Mouse (Mus musculus) MEL (cell line): Measurements from ENCODE around the gene Camta2. TPM values are rescaled to one million over a fixed set of nuclear protein-coding genes. Genes with fewer than 3 reads are reported as not detected.

ENCODE experiments used
- DNase-seq: peaks from one replicate; pipeline ENCODE4 v3.0.0; 2011; ENCODE audit warnings: low read depth, low spot score
- H3K27ac ChIP-seq: 2 replicates; pipeline ENCODE4 v1.5.1; 2012; ENCODE audit warnings: low read depth, mild to moderate bottlenecking, control low read depth, low read length, moderate library complexity; ENCODE audit not compliant: control insufficient read depth
- H3K27me3 ChIP-seq, 2 experiments: fragments of 150-350 bp in 1 of 2; sonication (generic) in 1 of 2; 2 replicates each; pipeline ENCODE4 v1.6.1; 2012; ENCODE audit warnings: low read length in 2 of 2, mild to moderate bottlenecking in 2 of 2, improper control_type of control experiment in 1 of 2, moderate library complexity in 1 of 2; ENCODE audit not compliant: insufficient read depth in 2 of 2, control insufficient read depth in 1 of 2
- H3K36me3 ChIP-seq, 2 experiments: 2 replicates each; pipeline ENCODE4 v1.6.1; 2012 to 2014; ENCODE audit warnings: low read length in 2 of 2, improper control_type of control experiment in 1 of 2, inconsistent platforms in 1 of 2, mild to moderate bottlenecking in 1 of 2; ENCODE audit not compliant: insufficient read depth in 2 of 2, control insufficient read depth in 1 of 2
- H3K4me1 ChIP-seq, 2 experiments: fragments of 150-350 bp in 1 of 2; sonication (generic) in 1 of 2; 2 replicates each; pipeline ENCODE4 v1.6.1; 2012; ENCODE audit warnings: low read length in 2 of 2, improper control_type of control experiment in 1 of 2, mild to moderate bottlenecking in 1 of 2; ENCODE audit not compliant: insufficient read depth in 2 of 2, control insufficient read depth in 1 of 2
- H3K4me3 ChIP-seq, 2 experiments: fragments of 150-350 bp in 1 of 2; sonication (generic) in 1 of 2; 2 replicates each; pipeline ENCODE4 v1.5.1; 2012; ENCODE audit warnings: low read depth in 2 of 2, low read length in 2 of 2, mild to moderate bottlenecking in 2 of 2, moderate library complexity in 2 of 2, control low read depth in 1 of 2, improper control_type of control experiment in 1 of 2; ENCODE audit not compliant: control insufficient read depth in 1 of 2, insufficient read depth in 1 of 2
- H3K79me2 ChIP-seq: 2 replicates; pipeline ENCODE4 v1.6.1; 2012; ENCODE audit warnings: mild to moderate bottlenecking, low read length, moderate library complexity; ENCODE audit not compliant: control insufficient read depth, poor library complexity, insufficient read depth
- H3K9ac ChIP-seq: 2 replicates; pipeline ENCODE4 v1.6.1; 2012; ENCODE audit warnings: low read depth, mild to moderate bottlenecking, control low read depth, low read length, moderate library complexity; ENCODE audit not compliant: control insufficient read depth, poor library complexity, severe bottlenecking
- H3K9me3 ChIP-seq: fragments of 150-350 bp; sonication (generic); replicated peaks from 2 replicates; pipeline ENCODE4 v1.6.1; 2012; ENCODE audit warnings: mild to moderate bottlenecking, low read length, improper control_type of control experiment, moderate library complexity; ENCODE audit not compliant: insufficient read depth
- BHLHE40 ChIP-seq: IDR thresholded peaks from 2 replicates; pipeline ENCODE4 v1.6.1; 2012; ENCODE audit warnings: low read depth, mild to moderate bottlenecking, inconsistent platforms, low read length, improper control_type of control experiment, borderline replicate concordance
- CHD2 ChIP-seq: IDR thresholded peaks from 2 replicates; pipeline ENCODE4 v1.6.1; 2011; ENCODE audit warnings: low read length, improper control_type of control experiment
- CTCF ChIP-seq, 3 experiments: IDR thresholded peaks in 2 of 3; conservative IDR thresholded peaks in 1 of 3; 2 replicates each; pipeline ENCODE4 v1.5.1; 2011 to 2012; ENCODE audit warnings: low read length in 3 of 3, low read depth in 2 of 3, mild to moderate bottlenecking in 2 of 3, improper control_type of control experiment in 1 of 3, inconsistent platforms in 1 of 3, mixed read lengths in 1 of 3, moderate library complexity in 1 of 3; ENCODE audit not compliant: control insufficient read depth in 1 of 3, insufficient read depth in 1 of 3, poor library complexity in 1 of 3, severe bottlenecking in 1 of 3
- E2F4 ChIP-seq: IDR thresholded peaks from 2 replicates; pipeline ENCODE4 v1.6.1; 2011; ENCODE audit warnings: low read depth, low read length, improper control_type of control experiment, borderline replicate concordance
- EP300 ChIP-seq, 2 experiments: IDR thresholded peaks; 2 replicates each; pipeline ENCODE4 v1.6.1; 2011; ENCODE audit warnings: improper control_type of control experiment in 2 of 2, low read length in 2 of 2, low read depth in 1 of 2, mild to moderate bottlenecking in 1 of 2
- ETS1 ChIP-seq: IDR thresholded peaks from 2 replicates; pipeline ENCODE4 v1.6.1; 2012; ENCODE audit warnings: low read depth, mild to moderate bottlenecking, inconsistent platforms, low read length, improper control_type of control experiment, moderate library complexity
- GABPA ChIP-seq: IDR thresholded peaks from 2 replicates; pipeline ENCODE4 v1.6.1; 2012; ENCODE audit warnings: low read depth, mild to moderate bottlenecking, inconsistent platforms, low read length, improper control_type of control experiment, moderate library complexity
- GATA1 ChIP-seq: IDR thresholded peaks from 2 replicates; pipeline ENCODE4 v1.6.1; 2011; ENCODE audit warnings: low read depth, low read length, improper control_type of control experiment
- HCFC1 ChIP-seq: IDR thresholded peaks from 2 replicates; pipeline ENCODE4 v1.6.1; 2012; ENCODE audit warnings: low read depth, mild to moderate bottlenecking, inconsistent platforms, low read length, improper control_type of control experiment, moderate library complexity
- KAT2A ChIP-seq: conservative IDR thresholded peaks from 2 replicates; pipeline ENCODE4 v1.6.1; 2012; ENCODE audit warnings: low read depth, low read length, improper control_type of control experiment, inconsistent platforms
- MAFK ChIP-seq: IDR thresholded peaks from 2 replicates; pipeline ENCODE4 v1.6.1; 2011; ENCODE audit warnings: low read depth, mild to moderate bottlenecking, low read length, improper control_type of control experiment, borderline replicate concordance
- MAX ChIP-seq: IDR thresholded peaks from 2 replicates; pipeline ENCODE4 v1.6.1; 2011; ENCODE audit warnings: low read length, improper control_type of control experiment
- MEF2A ChIP-seq: IDR thresholded peaks from 2 replicates; pipeline ENCODE4 v1.6.1; 2014; ENCODE audit warnings: low read depth, mild to moderate bottlenecking, inconsistent platforms, low read length, improper control_type of control experiment; ENCODE audit not compliant: poor library complexity, insufficient replicate concordance, severe bottlenecking; ENCODE audit errors: extremely low read depth
- MXI1 ChIP-seq: IDR thresholded peaks from 2 replicates; pipeline ENCODE4 v1.6.1; 2011; ENCODE audit warnings: mild to moderate bottlenecking, low read depth, low read length, improper control_type of control experiment
- MYB ChIP-seq: IDR thresholded peaks from 2 replicates; pipeline ENCODE4 v1.6.1; 2011; ENCODE audit warnings: mild to moderate bottlenecking, low read depth, low read length, improper control_type of control experiment
- MYC ChIP-seq: IDR thresholded peaks from 2 replicates; pipeline ENCODE4 v1.6.1; 2011; ENCODE audit warnings: low read depth, mild to moderate bottlenecking, low read length, improper control_type of control experiment, moderate library complexity
- NELFE ChIP-seq: IDR thresholded peaks from 2 replicates; pipeline ENCODE4 v1.6.1; 2011; ENCODE audit warnings: low read depth, low read length, improper control_type of control experiment
- POLR2A ChIP-seq, 2 experiments: IDR thresholded peaks; 2 replicates each; pipeline ENCODE4 v1.6.1; 2011 to 2012; ENCODE audit warnings: low read length in 2 of 2, mild to moderate bottlenecking in 2 of 2, control low read depth in 1 of 2, improper control_type of control experiment in 1 of 2, low read depth in 1 of 2, moderate library complexity in 1 of 2; ENCODE audit not compliant: control insufficient read depth in 1 of 2, insufficient read depth in 1 of 2, poor library complexity in 1 of 2
- POLR2AphosphoS5 ChIP-seq: IDR thresholded peaks from 2 replicates; pipeline ENCODE4 v1.6.1; 2012; ENCODE audit warnings: low read depth, borderline replicate concordance, mild to moderate bottlenecking, inconsistent platforms, low read length, moderate library complexity, mixed read lengths
- RAD21 ChIP-seq: IDR thresholded peaks from 2 replicates; pipeline ENCODE4 v1.6.1; 2011; ENCODE audit warnings: mild to moderate bottlenecking, low read depth, low read length, improper control_type of control experiment
- RCOR1 ChIP-seq: IDR thresholded peaks from 2 replicates; pipeline ENCODE4 v1.6.1; 2012; ENCODE audit warnings: low read depth, mild to moderate bottlenecking, inconsistent platforms, low read length, improper control_type of control experiment
- SIN3A ChIP-seq: IDR thresholded peaks from 2 replicates; pipeline ENCODE4 v1.6.1; 2012; ENCODE audit warnings: low read length, improper control_type of control experiment, inconsistent platforms
- SMC3 ChIP-seq: IDR thresholded peaks from 2 replicates; pipeline ENCODE4 v1.6.1; 2011; ENCODE audit warnings: low read depth, low read length, improper control_type of control experiment
- TAL1 ChIP-seq: IDR thresholded peaks from 2 replicates; pipeline ENCODE4 v1.6.1; 2012; ENCODE audit warnings: mild to moderate bottlenecking, inconsistent platforms, low read length, moderate library complexity, mixed read lengths
- TBP ChIP-seq: IDR thresholded peaks from 2 replicates; pipeline ENCODE4 v1.8.0; 2011; ENCODE audit warnings: low read depth, low read length, improper control_type of control experiment
- UBTF ChIP-seq: IDR thresholded peaks from 2 replicates; pipeline ENCODE4 v1.6.1; 2012; ENCODE audit warnings: low read depth, mild to moderate bottlenecking, inconsistent platforms, low read length, improper control_type of control experiment, moderate library complexity, borderline replicate concordance; ENCODE audit not compliant: insufficient read depth
- USF1 ChIP-seq: IDR thresholded peaks from 2 replicates; pipeline ENCODE4 v1.6.1; 2014; ENCODE audit warnings: low read depth, mild to moderate bottlenecking, inconsistent platforms, low read length, improper control_type of control experiment, moderate library complexity
- USF2 ChIP-seq, 2 experiments: IDR thresholded peaks; 2 replicates each; pipeline ENCODE4 v1.6.1; 2011 to 2012; ENCODE audit warnings: improper control_type of control experiment in 2 of 2, low read length in 2 of 2, borderline replicate concordance in 1 of 2, inconsistent platforms in 1 of 2, low read depth in 1 of 2, mild to moderate bottlenecking in 1 of 2; ENCODE audit not compliant: insufficient read depth in 1 of 2
- ZC3H11A ChIP-seq: IDR thresholded peaks from 2 replicates; pipeline ENCODE4 v1.6.1; 2012; ENCODE audit warnings: low read depth, mild to moderate bottlenecking, inconsistent platforms, low read length, improper control_type of control experiment
- ZKSCAN1 ChIP-seq: IDR thresholded peaks from 2 replicates; pipeline ENCODE4 v1.6.1; 2012; ENCODE audit warnings: low read depth, mild to moderate bottlenecking, inconsistent platforms, low read length, improper control_type of control experiment, moderate library complexity
- ZMIZ1 ChIP-seq: IDR thresholded peaks from 2 replicates; pipeline ENCODE4 v1.6.1; 2012; ENCODE audit warnings: low read depth, mild to moderate bottlenecking, inconsistent platforms, low read length, improper control_type of control experiment, moderate library complexity
- ZNF384 ChIP-seq: IDR thresholded peaks from 2 replicates; pipeline ENCODE4 v1.6.1; 2012; ENCODE audit warnings: low read depth, mild to moderate bottlenecking, inconsistent platforms, low read length, improper control_type of control experiment
- polyA plus RNA-seq, 2 experiments: library from polyadenylated mRNA; stranded (reverse) in 1 of 2; unstranded in 1 of 2; fragments of >175 nt in 1 of 2; fragments of >200 nt in 1 of 2; gene quantifications; 2 replicates each; pipeline versions ENCODE4 v1.2.1 to v1.2.4; 2012; ENCODE audit warnings: low replicate concordance in 2 of 2, low read depth in 1 of 2; ENCODE audit not compliant: insufficient read length in 2 of 2, insufficient read depth in 1 of 2, missing spikeins in 1 of 2
- total RNA-seq: library from RNA; depleted of rRNA; stranded (reverse); fragments of 300-350 nt; gene quantifications from 2 replicates; pipeline ENCODE4 v1.2.3, GENCODE M21; 2012

Camta2 gene
- total and polyA plus RNA-seq, 3 experiments: 1.9 to 15.0 TPM; not detected in 1

GRCm38 (mm10) chr11:70668771-70669505 lies 19.0 kb downstream of the Camta2 start, which contains the start of gene Spag7 (continued):
- TF ChIP-seq EP300 (IDR thresholded peaks at IDR 0.05; ENCODE audit: low read depth in 1 of 2, low read length in 2 of 2) (no peak; a peak in 1 of 4 replicates), UBTF (no peak), GABPA (no peak), NELFE (peak; percentile 89), ZKSCAN1 (no peak), MXI1 (peak; percentile 16; the same call in 1 of the 2 replicates), ZC3H11A (no peak), CHD2 (peak; percentile 93), MYC (peak; percentile 70)

- H3K4me3 ChIP-seq: peak overlapping the region; percentile 71 to 72
- H3K9ac ChIP-seq: peak overlapping the region; percentile 82
- H3K27ac ChIP-seq: peak overlapping the region; percentile 86
- no peaks in the 10 kb centered on the region for H3K27me3 ChIP-seq
- H3K79me2 ChIP-seq: peaks cover 18% of the 10 kb centered on the region
- DNase-seq: no peak
- peaks cover 0 to 11% of the 10 kb centered on the region in 2 experiments; a peak in 2 of 4 replicates for H3K36me3 ChIP-seq
- H3K9me3 ChIP-seq: no peaks in the 10 kb centered on the region
- peaks cover 2 to 24% of the 10 kb centered on the region in 2 experiments; a peak in 3 of 4 replicates for H3K4me1 ChIP-seq
- TF ChIP-seq SIN3A (peak; percentile 62; the same call in 1 of the 2 replicates), CHD2 (no peak), POLR2AphosphoS5 (no peak), RAD21 (no peak), GATA1 (no peak), MYB (no peak), TAL1 (no peak), MYC (peak; percentile 48; the same call in 1 of the 2 replicates), E2F4 (no peak; the same call in 1 of the 2 replicates), ETS1 (no peak), ZMIZ1 (peak; percentile 73), RCOR1 (no peak), GABPA (no peak), CTCF (IDR thresholded peaks at IDR 0.05 in 2 of 3, conservative IDR thresholded peaks at IDR 0.05 in 1 of 3; ENCODE audit: control insufficient read depth in 1 of 3, insufficient read depth in 1 of 3, low read depth in 2 of 3, low read length in 3 of 3, poor library complexity in 1 of 3, severe bottlenecking in 1 of 3) (no peak), ZC3H11A (no peak), SMC3 (no peak), ZKSCAN1 (no peak), EP300 (IDR thresholded peaks at IDR 0.05; ENCODE audit: low read depth in 1 of 2, low read length in 2 of 2) (no peak), USF1 (no peak; the same call in 1 of the 2 replicates), MAX (peak; percentile 54; the same call in 1 of the 2 replicates), POLR2A (IDR thresholded peaks at IDR 0.05; ENCODE audit: control insufficient read depth in 1 of 2, insufficient read depth in 1 of 2, low read depth in 1 of 2, low read length in 2 of 2, poor library complexity in 1 of 2) (peak; percentile 48 to 74), ZNF384 (no peak), TBP (peak; percentile 60; the same call in 1 of the 2 replicates), HCFC1 (peak; percentile 73; the same call in 1 of the 2 replicates), MAFK (no peak), KAT2A (no peak), MEF2A (no peak), USF2 (IDR thresholded peaks at IDR 0.05; ENCODE audit: borderline replicate concordance in 1 of 2, insufficient read depth in 1 of 2, low read depth in 1 of 2, low read length in 2 of 2) (no peak), NELFE (peak; percentile 62; the same call in 1 of the 2 replicates), BHLHE40 (no peak)
Measured at GRCm38 (mm10) chr11:70668335-70668770, 19.6 kb downstream of the Camta2 start.
